Mouse (Mus musculus): ENCODE data around the gene Srebf1.

GRCm38 (mm10) chr11:60168780-60169179, 53.6 kb downstream of the Srebf1 start:
- TF ChIP-seq CTCF (IDR thresholded peaks at IDR 0.05; ENCODE audit: control insufficient read depth, insufficient read depth, low read length) (no peak), POLR2A (IDR thresholded peaks at IDR 0.05; ENCODE audit: borderline replicate concordance, control insufficient read depth, low read depth, low read length) (no peak)

Measured in bone marrow, adult 2 months (tissue).